Mouse (Mus musculus): ENCODE measurements around the gene Dhx34. TPM values are rescaled to one million over a fixed set of nuclear protein-coding genes. Genes with fewer than 3 reads are reported as not detected.

Dhx34 gene
- total RNA-seq, 2 experiments from 2014 or later = 10.3 to 10.5 TPM

DNA sequence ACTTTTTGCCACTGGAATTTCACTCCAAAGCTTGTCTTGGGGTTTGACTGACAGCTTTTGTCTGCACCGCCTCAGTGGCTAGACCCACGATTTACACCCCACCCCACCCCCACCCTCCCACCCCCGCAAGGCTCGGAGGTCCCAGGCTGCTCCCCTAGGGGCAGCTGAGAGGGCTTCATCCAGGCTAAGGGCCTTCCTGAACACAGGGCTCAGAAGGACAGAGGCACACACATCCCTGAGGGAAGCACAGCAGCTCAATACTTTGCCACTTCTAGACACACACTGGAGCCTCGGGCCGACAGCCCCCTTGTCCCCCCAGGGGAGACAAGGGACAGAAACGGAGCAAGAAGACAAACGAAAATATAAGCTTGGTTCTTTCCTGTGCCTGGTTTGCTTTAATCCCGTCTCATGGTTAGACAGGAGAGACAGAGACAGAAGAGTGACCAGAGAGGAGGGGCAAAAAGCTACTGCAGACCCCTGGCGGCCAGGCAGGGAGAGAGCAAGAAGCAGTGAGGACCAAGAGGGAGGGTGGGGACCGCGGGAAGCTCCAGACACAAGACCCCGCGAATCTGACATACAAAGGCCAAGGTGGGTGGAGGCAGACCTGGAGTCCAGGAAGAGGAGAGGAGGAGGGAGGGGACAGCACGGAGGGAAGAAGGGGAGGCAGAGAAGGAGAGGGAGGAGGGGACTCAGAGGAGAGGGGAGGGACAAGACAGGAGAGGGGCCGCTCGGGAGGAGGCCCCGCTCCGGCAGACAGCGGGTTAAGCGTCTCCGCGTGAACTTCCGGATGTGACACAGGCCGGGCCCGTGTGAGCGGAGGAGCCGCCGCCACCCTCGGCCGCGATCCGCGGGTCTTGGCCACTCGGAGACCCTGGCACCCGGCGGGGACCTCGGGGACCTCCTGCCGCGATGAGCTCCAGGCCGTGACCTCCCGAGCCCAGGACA is 47.0 kb downstream of the Dhx34 start, which contains the start of gene Meis3:
Gene Meis3, plus strand, starts transcription at position 494 of the 945 bp plus-strand sequence.
- DNase-seq (ENCODE audit: extremely low spot score in 1 of 2, low spot score in 2 of 2) = peak in 1 of 2 experiments; percentile 84
- intact Hi-C loops (cut with DNase I) = no loop called here

- intact Hi-C loops (cut with DNase I) = no loop called here
- no peak for DNase-seq (ENCODE audit: extremely low spot score in 1 of 2, low spot score in 2 of 2)
These were observed 48.7 kb downstream of the Dhx34 start for GRCm38 (mm10) chr7:16173146-16173545.

DNA sequence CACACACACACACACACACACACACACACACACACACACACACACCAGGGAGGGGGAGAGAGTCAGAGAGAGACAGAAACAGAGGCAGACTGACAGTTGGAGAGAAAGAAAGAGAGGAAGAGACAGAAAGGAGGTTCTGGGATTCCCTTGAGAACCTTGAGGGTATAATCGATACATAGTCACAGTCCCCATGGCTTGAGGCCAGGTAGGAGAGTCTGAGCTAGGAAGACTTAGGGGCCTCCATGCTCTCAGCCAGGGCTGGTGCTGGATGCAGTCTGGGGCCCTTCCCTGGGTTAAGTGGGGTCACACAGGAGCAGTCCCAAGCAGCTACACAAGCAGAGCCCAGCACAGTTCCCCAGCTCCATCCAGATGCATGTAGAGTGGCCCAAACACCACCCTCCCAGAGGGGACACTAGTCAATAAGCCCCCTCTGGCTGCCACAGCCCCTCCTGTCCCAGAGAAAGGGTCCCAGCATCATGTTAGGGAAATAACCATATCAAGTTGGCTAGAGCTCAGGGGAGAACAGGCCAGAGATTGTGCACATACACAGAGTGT is 49.2 kb downstream of the Dhx34 start:
- intact Hi-C loops (cut with DNase I) = no loop called here
- no peak for DNase-seq (ENCODE audit: extremely low spot score in 1 of 2, low spot score in 2 of 2)

DNA sequence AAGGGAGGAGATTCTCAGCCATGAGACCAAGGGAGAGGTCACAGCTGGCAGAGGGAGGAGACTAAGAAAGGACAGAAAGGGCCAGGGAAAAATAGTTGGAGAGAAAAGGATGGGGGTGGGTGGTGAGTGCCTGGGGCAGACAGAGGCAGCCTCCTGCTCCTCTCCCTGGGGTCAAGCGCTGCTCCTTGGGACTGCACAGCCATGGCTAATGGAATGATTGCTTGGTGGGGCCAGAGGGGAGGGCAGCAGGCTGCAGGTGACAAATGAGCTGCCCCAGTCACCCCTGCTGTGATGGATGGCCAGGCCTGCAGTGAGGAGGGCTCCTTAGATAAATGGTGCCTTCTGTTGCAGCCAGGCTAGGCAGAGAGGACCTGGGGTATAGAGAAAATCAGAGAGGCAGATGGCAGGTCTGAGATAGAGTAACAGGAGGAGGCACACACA is 49.7 kb downstream of the Dhx34 start:
- intact Hi-C loops (cut with DNase I) = no loop called here
- no peak for DNase-seq (ENCODE audit: extremely low spot score in 1 of 2, low spot score in 2 of 2)

DNA sequence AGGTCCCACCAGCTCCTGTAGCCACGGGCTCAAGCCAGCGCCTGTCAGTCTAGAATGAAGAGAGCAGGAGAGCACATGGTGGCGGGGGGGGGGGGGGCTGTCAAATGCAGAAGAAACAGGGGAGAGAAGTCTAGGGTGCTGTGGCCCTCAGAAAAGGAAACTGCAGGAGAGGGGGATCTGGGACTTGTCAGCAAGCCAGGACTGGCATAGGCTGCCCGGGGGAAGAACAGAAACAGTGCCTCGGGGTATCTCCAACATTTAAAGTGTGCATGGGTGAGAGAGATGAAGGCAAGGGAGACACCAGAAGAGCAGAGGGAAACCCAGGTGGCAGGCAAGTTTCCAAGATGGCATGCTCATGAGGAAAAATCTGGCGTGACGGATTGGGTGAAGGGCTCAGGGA is 59.8 kb downstream of the Dhx34 start:
- no peak for DNase-seq (ENCODE audit: extremely low spot score in 1 of 2, low spot score in 2 of 2)
- intact Hi-C loops (cut with DNase I) = no loop called here

GRCm38 (mm10) chr7:16161302-16161701 is 60.5 kb downstream of the Dhx34 start:
- intact Hi-C loops (cut with DNase I) = no loop called here

DNA sequence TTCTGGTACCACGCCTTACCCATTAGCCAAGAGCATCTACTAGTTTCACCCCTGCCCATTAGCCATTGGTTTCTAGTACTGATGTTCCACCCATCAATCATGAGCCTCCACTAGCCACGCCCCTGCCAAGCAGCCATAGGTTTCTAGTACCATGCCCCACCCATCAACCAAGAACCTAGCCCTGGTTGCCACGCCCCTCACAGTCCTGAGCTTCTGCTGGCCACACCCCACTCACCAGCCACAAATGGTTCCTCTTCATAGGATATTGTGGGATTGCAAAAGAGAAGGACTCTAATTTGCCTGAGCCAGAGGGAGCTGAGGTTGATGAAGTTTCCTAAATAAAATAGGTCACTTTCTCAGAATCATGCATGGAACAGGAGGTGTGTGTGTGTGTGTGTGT is 61.1 kb downstream of the Dhx34 start:
- DNase-seq (ENCODE audit: extremely low spot score in 1 of 2, low spot score in 2 of 2) = peak in 1 of 2 experiments; percentile 76
- intact Hi-C loops (cut with DNase I) = no loop called here

More at GRCm38 (mm10) chr7:16161302-16161701, 60.5 kb downstream of the Dhx34 start:
- DNase-seq (ENCODE audit: extremely low spot score in 1 of 2, low spot score in 2 of 2) = no peak

DNA sequence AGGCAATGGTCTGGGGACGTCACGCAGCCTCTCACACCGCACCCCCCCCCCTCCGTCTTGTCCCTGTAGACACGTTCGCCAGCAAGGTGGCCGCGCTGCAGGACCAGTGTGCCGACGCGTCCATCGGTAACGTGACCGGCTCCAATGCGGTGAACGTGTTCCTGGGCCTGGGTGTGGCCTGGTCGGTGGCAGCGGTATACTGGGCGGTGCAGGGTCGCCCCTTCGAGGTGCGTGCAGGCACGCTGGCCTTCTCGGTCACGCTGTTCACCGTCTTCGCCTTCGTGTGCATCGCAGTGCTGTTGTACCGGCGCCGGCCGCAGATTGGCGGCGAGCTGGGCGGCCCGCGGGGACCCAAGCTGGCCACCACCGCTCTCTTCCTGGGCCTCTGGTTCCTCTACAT is 63.1 kb downstream of the Dhx34 start:
- DNase-seq (ENCODE audit: extremely low spot score in 1 of 2, low spot score in 2 of 2) = peak in 1 of 2 experiments; percentile 48
- intact Hi-C loops (cut with DNase I) = no loop called here

DNA sequence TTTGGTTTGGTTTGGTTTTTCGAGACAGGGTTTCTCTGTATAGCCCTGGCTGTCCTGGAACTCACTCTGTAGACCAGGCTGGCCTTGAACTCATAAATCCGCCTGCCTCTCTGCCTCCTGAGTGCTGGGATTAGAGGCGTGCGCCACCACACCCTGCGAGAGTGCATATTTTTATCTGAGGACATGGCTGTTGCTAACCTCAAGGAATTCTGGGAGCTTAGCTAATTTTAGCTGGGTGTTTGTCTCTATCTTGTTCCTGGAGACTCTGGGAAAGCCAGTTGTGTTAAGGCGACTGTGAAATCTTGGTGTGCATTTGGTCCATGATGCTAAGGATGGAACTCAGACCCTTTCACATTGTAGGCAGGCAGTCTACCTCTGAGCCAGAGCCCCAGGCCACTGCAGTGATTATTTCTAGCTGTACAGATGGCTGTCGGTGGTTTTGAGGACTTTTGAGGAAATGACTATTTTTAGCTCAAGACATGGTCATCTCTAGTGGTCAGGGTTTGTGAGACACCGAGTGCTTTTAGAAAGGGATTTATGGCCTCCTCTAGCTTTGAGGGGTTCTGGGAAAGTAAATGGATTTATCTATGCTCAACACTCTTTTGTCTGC is 65.6 kb downstream of the Dhx34 start:
- intact Hi-C loops (cut with DNase I) = no loop called here
- no peak for DNase-seq (ENCODE audit: extremely low spot score in 1 of 2, low spot score in 2 of 2)

- peak in 1 of 2 experiments; percentile 64 for DNase-seq (ENCODE audit: extremely low spot score in 1 of 2, low spot score in 2 of 2)
- intact Hi-C loops (cut with DNase I) = no loop called here
These were observed 66.5 kb downstream of the Dhx34 start for GRCm38 (mm10) chr7:16155132-16155872.

DNA sequence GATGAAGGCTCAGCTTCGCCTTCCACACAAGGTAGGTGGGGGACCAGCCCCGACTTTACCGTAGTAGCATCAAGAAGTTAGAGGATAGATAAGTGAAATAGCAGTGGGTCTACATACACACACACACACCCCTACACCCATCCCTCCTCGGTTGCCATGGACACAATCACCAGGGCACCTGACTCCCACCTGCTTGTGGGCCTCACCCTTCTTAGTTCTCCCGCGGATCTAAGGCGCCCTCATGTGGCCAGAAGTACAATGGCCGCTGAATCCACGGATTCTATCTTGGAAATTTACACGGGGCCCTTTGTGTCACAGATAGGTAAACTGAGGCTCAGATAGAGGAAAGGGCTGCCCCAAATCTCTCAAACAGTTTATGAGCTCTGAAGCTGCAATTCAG is 68.3 kb downstream of the Dhx34 start:
- intact Hi-C loops (cut with DNase I) = loop anchor here (5.0 kb wide), 1 partner anchor 51 kb away; no protein-coding TSS in a partner anchor
- peak; percentile 51 to 61 for DNase-seq (ENCODE audit: extremely low spot score in 1 of 2, low spot score in 2 of 2)

DNA sequence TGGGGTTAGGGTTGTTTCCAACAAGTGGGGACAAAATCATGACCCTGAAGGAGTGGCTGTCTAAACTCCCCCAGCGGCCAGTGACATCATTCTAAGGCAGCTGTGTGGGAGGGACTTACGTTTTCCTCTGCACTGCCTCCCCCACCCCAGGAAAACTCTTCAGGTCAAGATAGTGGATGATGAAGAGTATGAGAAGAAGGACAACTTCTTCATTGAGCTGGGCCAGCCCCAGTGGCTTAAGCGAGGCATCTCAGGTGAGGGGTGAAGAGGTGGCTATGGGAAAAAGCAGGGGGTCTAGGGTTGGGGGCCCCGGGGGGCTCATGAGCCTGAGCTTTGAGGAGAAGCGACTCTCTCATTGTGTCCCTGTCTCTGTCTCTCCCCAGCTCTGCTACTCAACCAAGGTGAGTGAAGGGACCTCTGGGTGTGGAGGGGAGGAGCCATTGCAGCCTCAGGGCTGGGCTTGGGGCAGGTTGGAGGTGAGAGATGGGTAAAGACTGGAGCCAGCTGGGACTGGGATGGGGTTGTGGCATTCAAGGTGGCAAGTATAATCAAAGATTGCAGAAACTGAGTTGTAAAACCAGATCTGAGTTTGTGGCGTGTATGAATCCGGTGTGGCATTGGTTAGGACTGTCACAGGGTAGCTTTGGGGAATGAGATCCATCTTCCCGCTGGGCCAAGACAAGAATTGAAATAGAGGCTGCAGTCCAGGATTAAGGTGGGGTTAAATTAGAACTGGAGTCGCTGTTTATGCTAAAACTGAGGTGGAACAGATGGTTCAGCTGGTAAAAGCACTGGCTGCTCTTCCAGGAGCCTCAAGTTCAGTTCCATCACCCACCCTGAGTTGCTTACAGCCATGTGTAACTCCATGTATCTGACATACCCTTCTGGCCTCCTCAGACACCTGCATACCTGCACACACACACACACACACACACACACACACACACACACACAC is 71.4 kb downstream of the Dhx34 start:
- intact Hi-C loops (cut with DNase I) = loop anchor here (5.0 kb wide), 1 partner anchor 48 kb away; no protein-coding TSS in a partner anchor
- DNase-seq (ENCODE audit: extremely low spot score in 1 of 2, low spot score in 2 of 2) = no peak

DNA sequence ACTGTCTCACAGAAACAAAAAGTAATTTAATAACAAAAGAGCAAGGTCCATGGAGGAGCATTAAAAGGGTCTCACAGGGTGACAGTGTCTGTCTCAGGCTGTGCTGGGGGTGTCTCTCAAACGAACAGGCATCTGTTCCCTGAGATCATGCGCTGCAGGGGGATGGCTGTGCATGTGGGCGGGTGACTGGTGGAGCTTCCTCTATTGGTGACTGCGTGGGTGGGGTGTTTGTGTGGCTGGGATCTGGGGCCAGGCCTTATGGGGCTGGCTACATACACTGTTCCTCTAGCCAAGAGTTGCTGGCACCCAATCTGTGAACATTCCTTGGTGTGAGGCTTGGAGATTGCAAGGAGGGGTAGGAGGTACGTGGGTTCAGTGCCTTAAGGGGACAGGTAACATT is 72.6 kb downstream of the Dhx34 start:
- peak; percentile 74 to 81 for DNase-seq (ENCODE audit: extremely low spot score in 1 of 2, low spot score in 2 of 2)
- intact Hi-C loops (cut with DNase I) = no loop called here

DNA sequence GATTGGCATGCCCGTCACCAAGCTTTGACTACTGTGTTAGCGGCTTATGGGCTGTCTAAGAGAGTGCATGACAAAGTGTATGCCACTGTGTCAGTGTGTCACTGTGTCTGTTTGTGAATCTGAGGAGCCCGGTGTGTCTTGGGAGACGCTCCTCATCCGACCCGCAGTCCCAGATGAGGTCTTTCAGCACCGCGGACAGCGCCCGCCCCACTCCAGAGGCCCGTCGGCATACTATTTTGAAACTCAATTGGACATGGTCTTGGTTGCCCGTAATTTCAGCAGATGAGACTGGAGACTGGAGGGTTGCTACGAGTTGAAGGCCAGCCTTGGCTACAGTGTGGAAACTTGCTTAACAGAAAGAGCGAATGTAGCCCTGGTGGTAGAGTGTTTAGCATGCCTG is 74.2 kb downstream of the Dhx34 start:
- intact Hi-C loops (cut with DNase I) = no loop called here
- peak in 1 of 2 experiments; percentile 67 for DNase-seq (ENCODE audit: extremely low spot score in 1 of 2, low spot score in 2 of 2)

Data from left cerebral cortex, postnatal 10 days (tissue).